13 mouse cellular contexts compared by ENCODE assay signal in genomic region chr12:31712233-31712632, GRCm38 (mm10). TPM values are rescaled to one million over a fixed set of nuclear protein-coding genes. Genes with fewer than 3 reads are reported as not detected.
DNase-seq lines count a peak whose midpoint lies in the region; ATAC-seq lines count a peak whose summit lies in the region.
"Had no signal": no experiment of that assay in that cellular context is flagged by ENCODE, and none has a peak within 500 bp of the region (broad histone marks: within the 10 kb centered on the region; RNA-seq: fewer than 3 reads in every experiment).

No protein-coding gene starts in this region.

- no peaks in the 10 kb centered on the region for H3K27me3 ChIP-seq in heart, embryonic 16.5 days (ENCODE audit: control insufficient read depth, insufficient read depth, low read length)
- no peaks in the 10 kb centered on the region for H3K27me3 ChIP-seq in forebrain, embryonic 16.5 days (replicated peaks; ENCODE audit: control insufficient read depth, insufficient read depth, low read length)
- no peaks in the 10 kb centered on the region for H3K27me3 ChIP-seq in midbrain, embryonic 15.5 days (replicated peaks)
- H3K27me3 ChIP-seq: stomach, embryonic 15.5 days had no signal

- no peak for ATAC-seq in heart, embryonic 16.5 days (replicated peaks; ENCODE audit: extremely low read depth, insufficient read depth, low FRiP score)
- ATAC-seq in forebrain, embryonic 16.5 days, result peak; percentile 66
- ATAC-seq in midbrain, embryonic 15.5 days (replicated peaks), result peak; percentile 64

- H3K4me2 ChIP-seq in heart, embryonic 16.5 days (ENCODE audit: low read depth, low read length), result peak overlapping the region; percentile 47
- H3K4me2 ChIP-seq in forebrain, embryonic 16.5 days (ENCODE audit: low read length), result peak overlapping the region; percentile 47
- H3K4me2 ChIP-seq in midbrain, embryonic 15.5 days, result peak overlapping the region; percentile 53
- H3K4me2 ChIP-seq: stomach, embryonic 15.5 days had no signal

- H3K9me3 ChIP-seq in heart, embryonic 16.5 days (replicated peaks; ENCODE audit: control insufficient read depth, low read length), result no peaks in the 10 kb centered on the region
- H3K9me3 ChIP-seq in forebrain, embryonic 16.5 days (ENCODE audit: control insufficient read depth, low read length), result no peaks in the 10 kb centered on the region
- H3K9me3 ChIP-seq in midbrain, embryonic 15.5 days, result no peaks in the 10 kb centered on the region
- H3K9me3 ChIP-seq: stomach, embryonic 15.5 days had no signal

- H3K9ac ChIP-seq in heart, embryonic 16.5 days (ENCODE audit: low read length), result peak overlapping the region; percentile 32
- H3K9ac ChIP-seq in forebrain, embryonic 16.5 days (replicated peaks; ENCODE audit: low read depth, low read length), result peak overlapping the region; percentile 39; the same call in 1 of the 2 replicates
- peak overlapping the region; percentile 55 for H3K9ac ChIP-seq in midbrain, embryonic 15.5 days
- H3K9ac ChIP-seq: stomach, embryonic 15.5 days had no signal

- H3K4me3 ChIP-seq in heart, embryonic 16.5 days (ENCODE audit: low read length), result peak overlapping the region; percentile 38
- peak overlapping the region; percentile 38 for H3K4me3 ChIP-seq in forebrain, embryonic 16.5 days (replicated peaks; ENCODE audit: low read length)
- peak overlapping the region; percentile 53 for H3K4me3 ChIP-seq in midbrain, embryonic 15.5 days
- H3K4me3 ChIP-seq: gastrocnemius, adult 2 months; stomach, embryonic 15.5 days had no signal

- no peaks in the 10 kb centered on the region; the same call in none of the 2 replicates for H3K4me1 ChIP-seq in heart, embryonic 16.5 days (ENCODE audit: control insufficient read depth, insufficient read depth, low read length)
- H3K4me1 ChIP-seq in forebrain, embryonic 16.5 days (replicated peaks; ENCODE audit: control insufficient read depth, insufficient read depth, low read length), result peaks cover 3% of the 10 kb centered on the region; the same call in 1 of the 2 replicates
- peaks cover 20% of the 10 kb centered on the region for H3K4me1 ChIP-seq in midbrain, embryonic 15.5 days
- H3K4me1 ChIP-seq: stomach, embryonic 15.5 days had no signal

- H3K27ac ChIP-seq in heart, embryonic 16.5 days (ENCODE audit: low read length), result no peak overlapping the region
- peak overlapping the region; percentile 47 for H3K27ac ChIP-seq in forebrain, embryonic 16.5 days (ENCODE audit: low read length)
- peak overlapping the region; percentile 71 for H3K27ac ChIP-seq in midbrain, embryonic 15.5 days
- H3K27ac ChIP-seq: gastrocnemius, adult 2 months; stomach, embryonic 15.5 days had no signal

- peak; percentile 67 for DNase-seq in cerebellum, adult 9-10 months
- DNase-seq in cerebellum, adult 8-10 months, result no peak
- DNase-seq in heart, adult 9 months (ENCODE audit: low spot score in 2 of 2), result no peak
- DNase-seq in adrenal gland, adult 18-20 months (ENCODE audit: low spot score in 2 of 2), result no peak
- no peak for DNase-seq in frontal cortex, postnatal 25 days (ENCODE audit: low spot score in 2 of 2)
- DNase-seq: adrenal gland, postnatal 14 days; gastrocnemius, adult 2 months; kidney, adult 2 months; right cerebral cortex, postnatal 25 days had no signal

- H3K36me3 ChIP-seq in heart, embryonic 16.5 days (ENCODE audit: control insufficient read depth, insufficient read depth), result no peaks in the 10 kb centered on the region
- H3K36me3 ChIP-seq in forebrain, embryonic 16.5 days (ENCODE audit: control insufficient read depth, insufficient read depth), result no peaks in the 10 kb centered on the region
- H3K36me3 ChIP-seq in midbrain, embryonic 15.5 days (replicated peaks), result no peaks in the 10 kb centered on the region
- H3K36me3 ChIP-seq: stomach, embryonic 15.5 days had no signal

- WGBS in heart, embryonic 16.5 days, result 24% methylated on average over 5 of the region's 5 CpGs
- 34% methylated on average over 5 of the region's 5 CpGs for WGBS in forebrain, embryonic 16.5 days
- WGBS in midbrain, embryonic 15.5 days, result 18% methylated on average over 5 of the region's 5 CpGs

RNA-seq across cellular contexts. Expression of gene Gpr22, which starts 1.5 kb away (rescaled TPM):
- 7.5 and 8.1 TPM in 2 replicates for polyA plus RNA-seq in heart, embryonic 16.5 days (2015; fragmentation: Nextera tagmentation; extraction: Ambion mirVana)
- 12.2 and 12.8 TPM in 2 replicates for polyA plus RNA-seq in forebrain, embryonic 16.5 days (2015; fragmentation: Nextera tagmentation; extraction: Ambion mirVana)
- polyA plus RNA-seq in midbrain, embryonic 15.5 days (2015; fragmentation: Nextera tagmentation; extraction: Ambion mirVana), result 19.2 and 22.4 TPM in 2 replicates
- total RNA-seq in adrenal gland, adult 18-20 months (2021), result 10 to 100 TPM in 1 of 2 experiments, 1 to 10 TPM in 1; 7.2 to 10.2 TPM
- total RNA-seq: gastrocnemius, adult 2 months had no signal

RNA-seq across cellular contexts. Expression of gene Cog5, which starts 57.6 kb away (rescaled TPM):
- 25.6 and 27.3 TPM in 2 replicates for polyA plus RNA-seq in heart, embryonic 16.5 days (2015; fragmentation: Nextera tagmentation; extraction: Ambion mirVana)
- 25.0 and 25.1 TPM in 2 replicates for polyA plus RNA-seq in forebrain, embryonic 16.5 days (2015; fragmentation: Nextera tagmentation; extraction: Ambion mirVana)
- polyA plus RNA-seq in midbrain, embryonic 15.5 days (2015; fragmentation: Nextera tagmentation; extraction: Ambion mirVana), result 26.1 and 28.4 TPM in 2 replicates
- 10 to 100 TPM; 34.1 to 41.4 TPM for total RNA-seq in adrenal gland, adult 18-20 months (2021)

RNA-seq across cellular contexts. Expression of gene Dus4l, which starts 57.6 kb away (rescaled TPM):
- 7.1 and 7.4 TPM in 2 replicates for polyA plus RNA-seq in heart, embryonic 16.5 days (2015; fragmentation: Nextera tagmentation; extraction: Ambion mirVana)
- polyA plus RNA-seq in forebrain, embryonic 16.5 days (2015; fragmentation: Nextera tagmentation; extraction: Ambion mirVana), result 7.2 and 9.0 TPM in 2 replicates
- 6.2 and 7.2 TPM in 2 replicates for polyA plus RNA-seq in midbrain, embryonic 15.5 days (2015; fragmentation: Nextera tagmentation; extraction: Ambion mirVana)
- 1 to 10 TPM; 6.6 to 7.4 TPM for total RNA-seq in adrenal gland, adult 18-20 months (2021)
